Mouse (Mus musculus): ENCODE measurements at regions not wholly inside any gene's neighbourhood (a gene's known extent, or its start where the extent isn't known, plus 50 kb on each side); places are given as distances from the start of the nearest gene placed in this dataset.

DNA sequence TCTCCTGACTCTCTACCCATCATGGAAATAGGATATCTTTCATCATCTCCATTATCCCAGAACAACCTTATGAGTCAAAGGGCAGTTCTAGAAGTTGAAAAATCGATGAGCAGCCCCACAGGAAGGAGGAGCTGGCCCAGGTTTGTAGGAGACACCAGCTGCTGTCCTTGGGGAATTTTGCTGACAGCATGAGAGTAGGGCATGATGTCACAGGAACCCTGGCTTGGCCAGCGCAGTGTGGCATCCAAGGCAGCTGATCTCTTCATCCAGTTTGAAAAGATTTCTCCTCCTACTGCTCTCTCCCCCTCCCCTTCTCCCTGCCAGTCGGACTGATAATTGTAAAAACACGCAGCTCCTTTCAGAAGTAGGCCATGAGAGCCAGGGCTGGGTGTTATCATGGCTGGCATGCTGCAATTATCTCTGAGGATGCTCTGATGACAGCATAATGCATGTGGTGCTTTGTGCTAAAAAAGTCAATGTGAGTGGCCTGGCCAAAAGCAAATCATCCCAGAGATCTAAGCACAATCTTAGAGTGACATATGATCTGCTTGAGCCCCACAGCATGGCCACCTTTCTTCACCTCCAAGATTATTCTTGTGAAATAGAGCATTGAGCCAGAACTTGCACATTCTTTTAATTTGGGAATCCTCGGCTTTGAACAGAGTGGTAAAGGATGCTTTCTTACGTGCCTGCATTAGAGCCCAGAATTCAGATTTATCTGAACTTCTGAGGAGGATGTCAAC lies 54.2 kb downstream of the Gjd2 start:
- DNase-seq (ENCODE audit: low spot score in 2 of 2) = no peak
- intact Hi-C loops (cut with DNase I) = no loop called here

DNA sequence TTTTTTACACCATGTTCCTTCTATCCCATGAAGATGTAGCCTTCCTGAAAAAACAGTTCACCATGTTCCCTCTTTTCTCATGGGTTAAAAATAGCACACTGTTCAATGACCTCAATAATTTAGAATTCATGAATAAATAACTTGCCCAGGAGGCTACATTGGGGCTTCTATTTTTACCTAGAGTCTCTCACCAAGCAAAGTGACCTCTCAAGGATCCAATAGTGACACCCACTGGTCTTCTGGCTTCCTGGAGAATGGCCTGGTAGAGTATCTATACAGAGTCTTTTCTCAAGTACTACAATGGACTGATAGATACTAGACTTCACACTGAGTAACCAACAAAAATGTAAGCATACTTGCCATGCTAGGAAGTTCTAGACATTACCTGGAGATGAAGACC lies 60.9 kb downstream of the Gjd2 start:
- no peak for DNase-seq (ENCODE audit: low spot score in 2 of 2)
- intact Hi-C loops (cut with DNase I) = no loop called here

GRCm38 (mm10) chr2:113949296-113949990 lies 64.0 kb downstream of the Gjd2 start:
- DNase-seq (ENCODE audit: low spot score in 2 of 2) = peak; percentile 11 to 20
- intact Hi-C loops (cut with DNase I) = no loop called here

DNA sequence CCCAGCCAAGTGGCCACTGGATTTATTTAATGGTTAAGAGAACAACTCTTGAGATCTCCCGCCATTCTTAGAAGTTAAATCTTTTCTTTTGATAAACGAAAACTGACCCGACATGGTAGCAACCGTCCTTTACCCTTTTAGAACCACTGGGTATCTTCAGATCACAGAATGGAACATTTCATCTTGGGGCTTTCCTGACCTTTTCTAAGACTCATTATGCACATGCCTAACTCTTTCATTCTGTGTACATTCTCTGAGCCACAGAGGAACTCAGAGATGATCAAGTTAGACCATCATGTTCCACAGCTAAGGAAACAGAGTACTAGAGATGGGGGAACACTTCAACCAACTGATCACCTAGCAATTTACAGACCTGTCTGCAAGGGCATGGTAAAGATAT lies 81.7 kb downstream of the Gjd2 start:
- intact Hi-C loops (cut with DNase I) = no loop called here
- no peak for DNase-seq (ENCODE audit: low spot score in 2 of 2)

DNA sequence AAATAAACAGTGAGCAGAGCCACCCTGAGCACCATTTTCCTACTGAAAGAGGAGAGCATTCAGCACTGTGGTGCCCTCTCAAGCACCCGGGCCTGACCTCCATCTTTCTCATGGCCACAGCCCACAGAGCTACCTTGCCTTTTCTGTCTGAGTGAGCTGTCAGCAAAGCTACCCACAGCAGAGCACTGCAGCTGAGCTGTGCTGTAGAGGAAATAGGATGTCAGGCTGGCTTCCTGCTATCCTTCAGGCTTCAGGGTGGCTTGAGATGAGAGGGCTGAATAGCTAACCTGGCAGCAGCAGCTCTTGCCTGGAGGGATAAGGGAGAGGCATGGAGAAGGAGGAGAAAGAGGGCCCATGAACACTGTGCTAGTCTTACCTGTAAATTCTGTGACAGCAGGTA lies 82.5 kb downstream of the Gjd2 start:
- DNase-seq (ENCODE audit: low spot score in 2 of 2) = no peak
- intact Hi-C loops (cut with DNase I) = no loop called here

DNA sequence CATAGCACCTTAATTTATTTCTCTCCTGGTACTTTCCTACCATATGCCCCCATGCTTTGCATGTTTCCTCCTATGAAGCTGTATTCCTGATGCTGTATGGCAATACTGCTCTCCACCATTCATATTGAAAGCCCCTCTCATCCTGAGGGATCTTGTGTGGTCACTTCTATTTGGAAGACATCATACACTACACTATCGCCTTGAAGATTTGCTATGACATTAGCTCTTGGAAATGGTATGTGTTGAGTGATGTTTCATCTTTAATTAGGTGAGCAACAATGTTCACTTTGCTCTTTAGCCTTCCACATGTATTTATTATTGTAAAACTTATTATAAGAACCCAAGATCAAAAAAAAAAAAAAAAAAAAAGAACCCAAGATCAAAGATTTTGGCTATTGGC lies 81.2 kb upstream of the Arhgap11a start:
- DNase-seq (ENCODE audit: low spot score in 2 of 2) = no peak
- intact Hi-C loops (cut with DNase I) = no loop called here

- no peak for DNase-seq (ENCODE audit: low spot score in 2 of 2)
- intact Hi-C loops (cut with DNase I) = no loop called here
Measured at GRCm38 (mm10) chr2:113924138-113924537, 75.7 kb upstream of the Arhgap11a start.

GRCm38 (mm10) chr2:113918913-113919312 lies 70.5 kb upstream of the Arhgap11a start:
- intact Hi-C loops (cut with DNase I) = no loop called here
- DNase-seq (ENCODE audit: low spot score in 2 of 2) = no peak

- no peak for DNase-seq (ENCODE audit: low spot score in 2 of 2)
- intact Hi-C loops (cut with DNase I) = no loop called here
Measured at GRCm38 (mm10) chr2:113914248-113914647, 65.8 kb upstream of the Arhgap11a start.

GRCm38 (mm10) chr2:113911188-113911587 lies 62.7 kb upstream of the Arhgap11a start:
- no peak for DNase-seq (ENCODE audit: low spot score in 2 of 2)
- intact Hi-C loops (cut with DNase I) = no loop called here

- no peak for DNase-seq (ENCODE audit: low spot score in 2 of 2)
- intact Hi-C loops (cut with DNase I) = no loop called here
Measured at GRCm38 (mm10) chr2:113909502-113909901, 61.0 kb upstream of the Arhgap11a start.

GRCm38 (mm10) chr2:113908636-113909035 lies 60.2 kb upstream of the Arhgap11a start:
- intact Hi-C loops (cut with DNase I) = no loop called here
- DNase-seq (ENCODE audit: low spot score in 2 of 2) = no peak

DNA sequence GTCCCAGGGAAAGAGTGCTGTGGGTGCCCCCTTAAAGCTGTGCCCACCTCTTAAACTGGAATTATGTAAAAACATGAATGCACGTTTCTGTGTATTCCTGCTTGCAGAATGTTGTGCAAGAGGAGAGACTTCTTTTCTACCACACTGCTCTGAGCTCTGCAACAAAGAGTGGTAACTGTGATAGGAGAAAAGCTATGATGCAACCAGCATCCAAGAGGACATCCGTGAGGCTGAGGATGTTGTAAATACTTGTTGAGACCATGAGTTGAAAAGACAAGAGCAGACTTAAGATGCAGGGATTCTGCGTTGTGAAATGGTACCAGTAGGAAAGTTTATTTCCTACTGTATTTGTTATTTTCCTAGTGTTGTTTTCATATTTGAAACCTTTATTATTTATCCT lies 56.0 kb upstream of the Arhgap11a start:
- DNase-seq (ENCODE audit: low spot score in 2 of 2) = no peak
- intact Hi-C loops (cut with DNase I) = no loop called here

DNA sequence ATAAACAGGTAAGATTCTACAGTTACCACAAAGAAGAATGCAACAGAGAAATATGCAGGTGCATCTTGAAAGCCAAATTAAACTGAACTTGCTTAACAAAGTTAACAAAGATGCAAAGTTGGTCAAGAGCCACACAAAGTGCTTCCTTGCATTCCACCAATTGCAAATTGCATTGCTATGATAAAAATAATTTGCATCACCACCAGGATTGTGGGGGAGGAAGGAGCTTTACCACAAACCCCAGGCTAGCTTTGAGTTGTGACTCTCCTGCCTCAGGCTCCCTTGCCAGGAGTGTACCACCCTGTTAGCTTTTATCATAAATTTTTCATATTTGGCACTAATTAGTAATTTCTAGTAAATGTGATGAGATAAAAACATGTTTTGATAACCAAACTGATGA lies 55.4 kb upstream of the Arhgap11a start:
- intact Hi-C loops (cut with DNase I) = no loop called here
- DNase-seq (ENCODE audit: low spot score in 2 of 2) = no peak

- no peak for DNase-seq (ENCODE audit: low spot score in 2 of 2)
- intact Hi-C loops (cut with DNase I) = no loop called here
Measured at GRCm38 (mm10) chr2:113903006-113903545, 54.6 kb upstream of the Arhgap11a start.

DNA sequence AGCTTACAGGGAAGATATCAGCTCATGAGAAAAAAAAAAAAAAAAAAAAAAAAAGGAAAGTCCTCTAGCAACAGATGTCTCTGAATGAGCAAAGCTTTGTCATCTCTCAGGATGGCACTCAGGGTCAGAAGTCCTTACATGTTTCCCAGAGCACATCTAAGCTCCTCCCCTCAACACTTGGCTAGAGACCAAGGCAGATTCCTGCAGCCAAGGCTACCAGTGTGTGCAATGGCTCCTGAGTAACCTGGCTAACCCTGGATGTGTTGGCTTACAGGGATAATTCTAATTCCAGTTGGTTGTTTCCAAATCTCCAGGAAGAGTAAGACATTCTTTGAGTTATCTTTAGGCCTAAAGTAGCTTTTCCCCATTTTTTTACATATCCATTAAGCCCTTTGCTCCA lies 53.9 kb upstream of the Arhgap11a start:
- DNase-seq (ENCODE audit: low spot score in 2 of 2) = no peak
- intact Hi-C loops (cut with DNase I) = no loop called here

DNA sequence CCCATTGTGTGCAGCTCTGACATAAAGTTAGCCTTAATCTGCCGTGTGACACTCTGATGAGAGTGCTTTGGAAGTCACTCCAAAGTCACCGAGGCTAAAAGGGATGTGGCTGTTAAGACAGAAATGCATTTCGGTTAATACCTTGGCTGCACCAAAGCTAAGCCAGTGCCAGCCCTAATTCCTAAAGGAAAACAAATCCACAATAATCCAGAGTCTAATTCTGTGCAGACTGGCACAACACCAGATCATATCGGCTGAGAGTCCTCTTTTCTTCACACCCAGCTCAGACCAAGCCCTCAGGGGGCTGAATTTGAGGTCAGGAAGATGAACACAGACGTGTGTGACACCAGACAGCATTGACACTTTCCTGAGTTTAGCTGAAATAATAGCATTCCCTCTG lies 52.0 kb upstream of the Arhgap11a start:
- intact Hi-C loops (cut with DNase I) = no loop called here

GRCm38 (mm10) chr2:113898747-113899146 lies 50.3 kb upstream of the Arhgap11a start:
- intact Hi-C loops (cut with DNase I) = no loop called here
- DNase-seq (ENCODE audit: low spot score in 2 of 2) = no peak

More for the DNA sequence above, 52.0 kb upstream of the Arhgap11a start:
- no peak for DNase-seq (ENCODE audit: low spot score in 2 of 2)
